In genomic region chr12:71047473-71048078, GRCm38 (mm10) we compare ENCODE assay signal across 8 mouse cellular contexts. TPM values are rescaled to one million over a fixed set of nuclear protein-coding genes. Genes with fewer than 3 reads are reported as not detected.
DNase-seq lines count a peak whose midpoint lies in the region; ATAC-seq and TF ChIP-seq lines count a peak whose summit lies in the region.

No protein-coding gene starts in this region.

- peak overlapping the region; percentile 45 for H3K4me2 ChIP-seq in kidney, embryonic 15.5 days
- peak overlapping the region; percentile 68 for H3K4me2 ChIP-seq in forebrain, embryonic 15.5 days (replicated peaks)
- peak overlapping the region; percentile 37 for H3K4me2 ChIP-seq in midbrain, embryonic 11.5 days

- peak overlapping the region; percentile 6 for H3K4me3 ChIP-seq in kidney, embryonic 15.5 days (replicated peaks)
- H3K4me3 ChIP-seq in bone marrow macrophage, adult 2 months (ENCODE audit: insufficient read depth, low read length) = peak overlapping the region; percentile 25
- H3K4me3 ChIP-seq in forebrain, embryonic 15.5 days = peak overlapping the region; percentile 47
- H3K4me3 ChIP-seq in midbrain, embryonic 11.5 days (ENCODE audit: low read depth, low read length) = no peak overlapping the region

- ATAC-seq in kidney, embryonic 15.5 days (replicated peaks; ENCODE audit: low FRiP score) = no peak
- peak; percentile 80 for ATAC-seq in forebrain, embryonic 15.5 days (replicated peaks)
- ATAC-seq in midbrain, embryonic 11.5 days (ENCODE audit: low FRiP score) = peak; percentile 71; the same call in 1 of the 2 replicates

- no peak for DNase-seq in kidney, postnatal 25 days
- no peak for DNase-seq in midbrain, embryonic 11.5 days (ENCODE audit: low spot score, missing footprints)
- DNase-seq in urinary bladder, adult 2 months (ENCODE audit: low spot score) = no peak
- no peak for DNase-seq in gastrocnemius, adult 18-20 months (ENCODE audit: low spot score)
- no peak for DNase-seq in ovary, postnatal 14 days (ENCODE audit: low spot score)

- peaks cover 1% of the 10 kb centered on the region; the same call in 1 of the 2 replicates for H3K4me1 ChIP-seq in kidney, embryonic 15.5 days
- H3K4me1 ChIP-seq in bone marrow macrophage, adult 2 months (ENCODE audit: control insufficient read depth, insufficient read depth, low read length) = peaks cover 27% of the 10 kb centered on the region
- H3K4me1 ChIP-seq in forebrain, embryonic 15.5 days = peaks cover 35% of the 10 kb centered on the region
- peaks cover 8% of the 10 kb centered on the region for H3K4me1 ChIP-seq in midbrain, embryonic 11.5 days (ENCODE audit: control insufficient read depth, insufficient read depth, low read length)

- no peaks in the 10 kb centered on the region for H3K27me3 ChIP-seq in kidney, embryonic 15.5 days
- no peaks in the 10 kb centered on the region for H3K27me3 ChIP-seq in forebrain, embryonic 15.5 days
- H3K27me3 ChIP-seq in midbrain, embryonic 11.5 days (ENCODE audit: control insufficient read depth, insufficient read depth, low read length) = no peaks in the 10 kb centered on the region

- H3K36me3 ChIP-seq in kidney, embryonic 15.5 days = peaks cover 42% of the 10 kb centered on the region
- peaks cover 9% of the 10 kb centered on the region for H3K36me3 ChIP-seq in forebrain, embryonic 15.5 days
- H3K36me3 ChIP-seq in midbrain, embryonic 11.5 days (ENCODE audit: control insufficient read depth, insufficient read depth, low read length) = peaks cover 7% of the 10 kb centered on the region; the same call in 1 of the 2 replicates

- 53% methylated on average over 8 of the region's 8 CpGs for WGBS in kidney, embryonic 15.5 days
- WGBS in forebrain, embryonic 15.5 days = 22% methylated on average over 8 of the region's 8 CpGs
- WGBS in midbrain, embryonic 11.5 days = 66% methylated on average over 8 of the region's 8 CpGs

- 0 out of 2 replicates have a peak overlapping the region, but pooled peaks have one; percentile 15 for H3K9ac ChIP-seq in kidney, embryonic 15.5 days
- H3K9ac ChIP-seq in forebrain, embryonic 15.5 days (replicated peaks) = peak overlapping the region; percentile 44
- H3K9ac ChIP-seq in midbrain, embryonic 11.5 days (ENCODE audit: low read length) = peak overlapping the region; percentile 39; the same call in 1 of the 2 replicates

- TF ChIP-seq POLR2A in bone marrow macrophage, adult 2 months (IDR thresholded peaks at IDR 0.05; ENCODE audit: borderline replicate concordance, low read depth, low read length) = no peak

- H3K27ac ChIP-seq in kidney, embryonic 15.5 days = peak overlapping the region; percentile 85
- H3K27ac ChIP-seq in bone marrow macrophage, adult 2 months (ENCODE audit: insufficient read depth, low read depth, low read length) = peak overlapping the region; percentile 44
- peak overlapping the region; percentile 96 for H3K27ac ChIP-seq in forebrain, embryonic 15.5 days (replicated peaks)
- H3K27ac ChIP-seq in midbrain, embryonic 11.5 days (ENCODE audit: low read depth, low read length) = peak overlapping the region; percentile 87

- H3K9me3 ChIP-seq in kidney, embryonic 15.5 days (replicated peaks) = no peaks in the 10 kb centered on the region
- no peaks in the 10 kb centered on the region for H3K9me3 ChIP-seq in forebrain, embryonic 15.5 days
- H3K9me3 ChIP-seq in midbrain, embryonic 11.5 days (ENCODE audit: control insufficient read depth, low read length) = no peaks in the 10 kb centered on the region

- TF ChIP-seq CTCF in bone marrow macrophage, adult 2 months (IDR thresholded peaks at IDR 0.05; ENCODE audit: low read depth, low read length) = no peak

RNA-seq across cellular contexts. Expression of gene Arid4a, which starts 31.8 kb away (rescaled TPM):
- polyA plus RNA-seq in kidney, embryonic 15.5 days (2015; fragmentation: Nextera tagmentation; extraction: Ambion mirVana) = 34.9 and 35.6 TPM in 2 replicates
- polyA plus RNA-seq in bone marrow macrophage, adult 2 months (2012; ENCODE audit: insufficient read depth, insufficient read length, missing spikeins) = 68.0 and 78.1 TPM in 2 replicates
- polyA plus RNA-seq in forebrain, embryonic 15.5 days (2015; fragmentation: Nextera tagmentation; extraction: Ambion mirVana) = 50.3 and 57.1 TPM in 2 replicates
- 34.5 and 35.2 TPM in 2 replicates for polyA plus RNA-seq in midbrain, embryonic 11.5 days (2014; fragmentation: Nextera tagmentation; extraction: Ambion mirVana)
- 12.9 and 17.4 TPM in 2 replicates for polyA plus RNA-seq in urinary bladder, adult 2 months (2012; rRNA removed)
- total RNA-seq in gastrocnemius, adult 18-20 months (2021) = 1 to 10 TPM; 8.9 to 9.0 TPM

Comparison
In these comparisons a context has a peak if more than half of its experiments do, and no peak if none do; other contexts are left out.
1. H3K27ac ChIP-seq: peak in every context shown above with its lines; median percentile 96 in forebrain, embryonic 15.5 days; 87 in midbrain, embryonic 11.5 days; 85 in kidney, embryonic 15.5 days; 44 in bone marrow macrophage, adult 2 months.